Mouse (Mus musculus) bone marrow macrophage, adult 2 months (primary cell): ENCODE data around the gene Chpf. TPM values are rescaled to one million over a fixed set of nuclear protein-coding genes. Genes with fewer than 3 reads are reported as not detected.

Experiments used
- H3K27ac ChIP-seq: 2 replicates; pipeline ENCODE4 v1.5.1; 2012; ENCODE audit warnings: low read depth, low read length; ENCODE audit not compliant: insufficient read depth
- H3K4me1 ChIP-seq: 2 replicates; pipeline ENCODE4 v1.6.1; 2012; ENCODE audit warnings: low read length; ENCODE audit not compliant: control insufficient read depth, insufficient read depth
- H3K4me3 ChIP-seq: 2 replicates; pipeline ENCODE4 v1.5.1; 2012; ENCODE audit warnings: mild to moderate bottlenecking, low read length, moderate library complexity; ENCODE audit not compliant: insufficient read depth
- CTCF ChIP-seq: IDR thresholded peaks from 2 replicates; pipeline ENCODE4 v1.5.1; 2012; ENCODE audit warnings: low read depth, mild to moderate bottlenecking, low read length, moderate library complexity
- POLR2A ChIP-seq: IDR thresholded peaks from 2 replicates; pipeline ENCODE4 v1.6.1; 2012; ENCODE audit warnings: mild to moderate bottlenecking, low read depth, low read length, borderline replicate concordance
- polyA plus RNA-seq: library from polyadenylated mRNA; stranded (reverse); fragments of >200 nt; gene quantifications from 2 replicates; pipeline ENCODE4 v1.2.4, GENCODE M21; 2012; ENCODE audit not compliant: missing spikeins, insufficient read depth, insufficient read length

Chpf gene
- polyA plus RNA-seq, 1 experiment: 1.3 TPM

- TF ChIP-seq POLR2A (no peak), CTCF (no peak)
- no peak overlapping the region for H3K27ac ChIP-seq
- H3K4me1 ChIP-seq: no peaks in the 10 kb centered on the region
- no peak overlapping the region for H3K4me3 ChIP-seq
These were observed 36.3 kb downstream of the Chpf start for GRCm38 (mm10) chr1:75442811-75443210.

DNA sequence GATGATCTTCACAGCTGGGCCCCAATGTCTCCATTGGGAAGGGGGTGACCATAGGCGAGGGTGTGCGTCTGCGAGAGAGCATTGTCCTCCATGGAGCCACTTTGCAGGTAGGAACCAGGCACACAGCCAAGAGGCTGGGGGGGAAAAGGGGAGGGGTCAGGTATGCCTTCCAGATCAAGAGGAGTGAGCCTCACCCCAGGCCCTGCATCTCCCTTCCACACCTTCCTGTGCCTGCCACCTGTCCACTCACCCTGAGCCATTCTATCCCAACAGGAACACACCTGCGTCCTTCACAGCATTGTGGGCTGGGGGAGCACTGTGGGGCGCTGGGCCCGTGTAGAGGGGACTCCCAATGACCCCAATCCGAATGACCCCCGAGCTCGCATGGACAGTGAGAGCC is 36.9 kb downstream of the Chpf start:
- no peak for TF ChIP-seq POLR2A
- no peak for TF ChIP-seq CTCF

GRCm38 (mm10) chr1:75441471-75441996 is 37.6 kb downstream of the Chpf start:
- no peak overlapping the region for H3K27ac ChIP-seq
- H3K4me1 ChIP-seq: peaks cover 5% of the 10 kb centered on the region
- TF ChIP-seq CTCF (no peak), POLR2A (no peak)
- H3K4me3 ChIP-seq: no peak overlapping the region

More for the DNA sequence above, 36.9 kb downstream of the Chpf start:
- H3K4me1 ChIP-seq: no peaks in the 10 kb centered on the region
- H3K27ac ChIP-seq: no peak overlapping the region
- H3K4me3 ChIP-seq: no peak overlapping the region

GRCm38 (mm10) chr1:75440661-75441060 is 38.4 kb downstream of the Chpf start:
- Histone ChIP-seq H3K4me3 (no peak overlapping the region), H3K4me1 (peaks cover 5% of the 10 kb centered on the region), H3K27ac (no peak overlapping the region)
- TF ChIP-seq POLR2A: no peak
- TF ChIP-seq CTCF: no peak

DNA sequence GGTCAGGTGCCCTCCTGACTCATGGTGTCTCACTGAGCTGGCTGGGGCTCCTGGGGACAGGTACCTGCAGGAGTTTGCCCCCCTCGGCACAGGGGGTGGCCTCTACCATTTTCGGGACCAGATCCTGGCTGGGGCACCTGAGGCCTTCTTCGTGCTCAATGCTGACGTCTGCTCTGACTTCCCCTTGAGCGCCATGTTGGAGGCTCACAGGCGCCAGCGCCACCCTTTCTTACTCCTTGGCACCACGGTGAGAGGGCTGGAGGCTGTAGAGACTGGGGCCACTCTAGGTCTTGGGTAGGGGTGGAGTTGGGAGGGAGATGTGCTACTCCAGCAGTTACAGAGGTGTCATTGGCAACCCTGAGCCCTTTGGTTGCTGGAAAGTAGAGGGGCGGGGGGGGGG is 40.3 kb downstream of the Chpf start:
- no peak overlapping the region for H3K4me3 ChIP-seq
- TF ChIP-seq CTCF: no peak
- no peak for TF ChIP-seq POLR2A
- no peak overlapping the region for H3K27ac ChIP-seq
- H3K4me1 ChIP-seq: peaks cover 5% of the 10 kb centered on the region

DNA sequence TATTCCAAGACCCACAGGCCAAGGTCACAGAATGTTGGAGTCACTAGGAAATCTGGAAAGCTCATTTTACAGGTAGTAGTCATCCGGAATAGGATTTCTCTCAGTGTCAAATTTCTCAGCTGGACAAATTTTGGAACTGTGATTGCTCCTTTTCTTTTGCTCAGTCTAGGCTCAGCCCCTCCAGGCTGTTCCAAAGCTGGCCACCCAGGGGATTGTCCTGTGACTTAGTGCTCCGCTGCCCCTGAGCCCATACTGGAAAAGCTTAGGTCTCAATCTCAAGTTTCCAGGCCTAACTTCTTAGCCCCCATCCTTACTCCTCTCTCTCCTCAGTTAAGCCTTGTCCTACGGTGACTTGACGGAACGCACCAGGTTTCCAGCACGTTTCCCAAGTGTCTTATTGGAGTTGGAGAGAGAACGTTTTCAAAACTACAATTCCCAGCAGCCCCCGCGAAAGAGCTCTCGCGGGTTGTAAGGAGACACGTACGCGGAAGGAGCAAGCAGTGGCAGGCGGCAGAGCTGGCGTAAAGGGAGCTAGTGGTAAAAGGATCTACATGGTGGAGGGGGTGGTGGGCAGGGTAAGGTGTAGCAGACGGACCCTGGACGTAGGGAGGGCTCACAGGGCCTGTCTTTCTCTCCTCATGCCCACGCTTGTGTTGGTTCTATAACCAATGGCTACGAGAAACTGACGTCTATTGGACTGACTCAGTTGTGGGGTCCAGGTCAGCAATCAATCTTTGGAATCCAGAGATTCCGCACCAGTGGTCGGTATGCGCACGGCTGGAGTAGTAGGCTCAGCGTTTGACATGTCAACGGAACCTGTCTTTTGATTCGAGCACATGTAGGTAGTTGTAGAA is 43.4 kb downstream of the Chpf start, which contains the start of gene Gmppa:
TSS of gene Gmppa (plus strand) at position 456 of the 854 bp plus-strand sequence.
- peaks cover 5% of the 10 kb centered on the region for H3K4me1 ChIP-seq
- no peak within 1 kb of the TSS for H3K27ac ChIP-seq
- peak within 1 kb of the TSS; percentile 66 for H3K4me3 ChIP-seq
- TF ChIP-seq POLR2A (0 out of 2 replicates have a peak, but pooled peaks have one; percentile 5), CTCF (no peak)

- H3K4me1 ChIP-seq: no peaks in the 10 kb centered on the region
- TF ChIP-seq POLR2A (no peak), CTCF (peak; percentile 88)
- no peak overlapping the region for H3K27ac ChIP-seq
- no peak overlapping the region for H3K4me3 ChIP-seq
These were observed 53.2 kb downstream of the Chpf start for GRCm38 (mm10) chr1:75425796-75426471.

Other genes starting within 250 kb of the Chpf start
- not detected in 2 replicates for gene A630095N17Rik, start 247.2 kb downstream of the Chpf start, polyA plus RNA-seq
- 6.7 and 10.7 TPM in 2 replicates for gene Dnajb2, start 242.9 kb downstream of the Chpf start, polyA plus RNA-seq
- 0.60 and 0.94 TPM in 2 replicates for gene Ptprn, start 214.8 kb downstream of the Chpf start, polyA plus RNA-seq
- not detected in 2 replicates for gene Resp18, start 200.9 kb downstream of the Chpf start, polyA plus RNA-seq
- 39.3 and 43.3 TPM in 2 replicates for gene Dnpep, start 161.3 kb downstream of the Chpf start, polyA plus RNA-seq
- 0.70 TPM in 1 of 2 replicates, not detected in the other for gene Des, start 119.0 kb downstream of the Chpf start, polyA plus RNA-seq
- 32.4 and 36.2 TPM in 2 replicates for gene Speg, start 104.0 kb downstream of the Chpf start, polyA plus RNA-seq
- gene Gmppa, start 43.4 kb downstream of the Chpf start, polyA plus RNA-seq: 79.2 and 89.6 TPM in 2 replicates
- gene Asic4, start 28.9 kb downstream of the Chpf start, polyA plus RNA-seq: not detected in 2 replicates
- gene Tmem198, start 225 bp upstream of the Chpf start, polyA plus RNA-seq: not detected in 2 replicates
- gene Obsl1, start 27.1 kb upstream of the Chpf start, polyA plus RNA-seq: 0.33 TPM in 1 of 2 replicates, not detected in the other
- gene Inha, start 27.8 kb upstream of the Chpf start, polyA plus RNA-seq: not detected in 2 replicates
- gene Stk11ip, start 42.2 kb upstream of the Chpf start, polyA plus RNA-seq: 45.6 and 49.3 TPM in 2 replicates
- 3.0 and 3.1 TPM in 2 replicates for gene Slc4a3, start 67.0 kb upstream of the Chpf start, polyA plus RNA-seq